Mouse (Mus musculus): ENCODE measurements around the gene Prss48.

DNA sequence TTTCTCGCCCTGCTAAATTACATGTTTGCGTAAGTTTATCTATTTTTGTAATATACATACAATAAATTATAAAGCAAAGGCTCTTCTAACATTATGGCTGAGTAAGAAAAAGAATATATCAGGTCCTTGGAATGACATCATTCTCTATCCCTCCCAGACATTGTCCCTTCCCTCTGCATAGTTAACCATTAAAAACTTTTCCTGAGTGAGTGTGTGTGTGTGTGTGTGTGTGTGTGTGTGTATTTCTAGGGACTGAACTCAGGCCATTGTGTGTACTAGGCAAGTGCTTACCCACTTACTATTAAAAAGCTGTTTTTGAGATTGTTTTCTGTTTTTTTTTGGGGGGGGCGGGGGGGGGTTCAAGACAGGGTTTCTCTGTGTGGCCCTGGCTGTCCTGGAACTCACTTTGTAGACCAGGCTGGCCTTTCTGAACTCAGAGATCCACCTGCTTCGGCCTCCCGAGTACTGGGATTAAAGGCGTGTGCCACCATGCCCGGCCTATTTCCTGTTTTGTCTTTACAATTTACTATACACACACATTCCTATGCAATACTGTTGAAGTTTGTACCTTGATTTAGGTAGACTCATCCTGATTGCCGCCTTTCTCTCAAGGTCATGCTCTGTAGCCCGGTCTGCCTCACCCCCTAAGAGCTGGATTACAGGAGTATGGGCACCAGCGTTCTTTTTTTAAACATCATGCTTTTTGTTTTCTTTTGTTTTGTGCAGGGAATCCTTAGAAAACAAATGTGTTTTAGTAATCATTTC is 28.7 kb downstream of the Prss48 start:
- TF ChIP-seq POLR2A (IDR thresholded peaks at IDR 0.05; ENCODE audit: low read depth, low read length) (no peak), E2F4 (IDR thresholded peaks at IDR 0.05; ENCODE audit: insufficient replicate concordance, low read depth, low read length) (no peak), KAT2A (IDR thresholded peaks at IDR 0.05; ENCODE audit: insufficient replicate concordance, low read length) (no peak), CTCF (conservative IDR thresholded peaks at IDR 0.05 in 1 of 2, IDR thresholded peaks at IDR 0.05 in 1 of 2; ENCODE audit: low read depth in 2 of 2, low read length in 2 of 2) (no peak)
